Mouse (Mus musculus): Measurements from ENCODE around the gene Aknad1.

DNA sequence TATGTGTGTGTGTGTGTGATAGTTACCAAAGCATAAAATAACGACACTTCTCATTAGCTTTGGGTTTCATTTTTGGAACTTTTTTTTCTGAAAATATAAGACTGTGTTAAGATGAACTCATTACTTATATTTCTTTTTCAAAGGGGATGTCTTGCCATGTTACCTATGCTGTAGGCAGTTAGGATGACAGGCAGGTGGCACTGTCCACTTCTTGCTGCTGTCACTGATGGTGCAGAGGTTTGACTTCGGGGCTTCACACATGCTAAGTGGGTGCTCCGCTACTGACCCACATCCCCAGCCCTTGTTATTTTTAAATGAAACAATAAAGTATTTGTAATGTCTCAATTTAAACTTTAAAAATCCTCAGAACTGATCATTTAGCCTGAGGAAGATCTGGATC lies 33.4 kb downstream of the Aknad1 start:
- TF ChIP-seq CTCF (IDR thresholded peaks at IDR 0.05; ENCODE audit: low read depth): peak; percentile 53
- TF ChIP-seq EP300 (IDR thresholded peaks at IDR 0.05; ENCODE audit: low read depth): no peak

All from liver, postnatal 0 days (tissue).